Mouse (Mus musculus): ENCODE measurements around the gene Them7.

GRCm38 (mm10) chr2:105282407-105283077, 58.4 kb downstream of the Them7 start:
- TF ChIP-seq CTCF (IDR thresholded peaks at IDR 0.05; ENCODE audit: control insufficient read depth, insufficient read depth, insufficient read length) (no peak), MAX (IDR thresholded peaks at IDR 0.05) (no peak), MYOG (IDR thresholded peaks at IDR 0.05; ENCODE audit: control insufficient read depth, extremely low read depth, insufficient read length) (no peak), USF1 (IDR thresholded peaks at IDR 0.05; ENCODE audit: low read depth) (no peak), MYOD1 (IDR thresholded peaks at IDR 0.05; ENCODE audit: control insufficient read depth, insufficient read length, low read depth) (no peak)

Data from C2C12 (cell line).